Mouse (Mus musculus) embryonic facial prominence, embryonic 12.5 days (tissue): Measurements from ENCODE around the gene Tmem230. TPM values are rescaled to one million over a fixed set of nuclear protein-coding genes. Genes with fewer than 3 reads are reported as not detected.
A peak's percentile ranks its signal among the peaks of the same experiment; 100 is the strongest.

Experiments used
- ATAC-seq: fragments of 200-750 bp; cut with Nextera tagmentation; 2 replicates; pipeline ENCODE4 v1.8.0; 2017; ENCODE audit not compliant: insufficient number of reproducible peaks, insufficient read depth, low FRiP score, low TSS enrichment
- H3K27ac ChIP-seq: fragments of 300-500 bp; sonication (generic); 2 replicates; pipeline ENCODE4 v1.5.1; 2016; ENCODE audit warnings: mild to moderate bottlenecking
- H3K27me3 ChIP-seq: fragments of 300-500 bp; sonication (generic); 2 replicates; pipeline ENCODE4 v1.6.1; 2016; ENCODE audit warnings: mild to moderate bottlenecking, moderate library complexity
- H3K36me3 ChIP-seq: fragments of 300-500 bp; sonication (generic); 2 replicates; pipeline ENCODE4 v1.6.1; 2016; ENCODE audit warnings: mild to moderate bottlenecking
- H3K4me1 ChIP-seq: fragments of 300-500 bp; sonication (generic); 2 replicates; pipeline ENCODE4 v1.6.1; 2016
- H3K4me2 ChIP-seq: fragments of 300-500 bp; sonication (generic); replicated peaks from 2 replicates; pipeline ENCODE4 v1.6.1; 2016; ENCODE audit warnings: mild to moderate bottlenecking, moderate library complexity
- H3K4me3 ChIP-seq: fragments of 300-500 bp; sonication (generic); 2 replicates; pipeline ENCODE4 v1.5.1; 2016; ENCODE audit warnings: mild to moderate bottlenecking
- H3K9ac ChIP-seq: fragments of 300-500 bp; sonication (generic); 2 replicates; pipeline ENCODE4 v1.6.1; 2016; ENCODE audit warnings: mild to moderate bottlenecking, moderate library complexity
- H3K9me3 ChIP-seq: fragments of 300-500 bp; sonication (generic); 2 replicates; pipeline ENCODE4 v1.6.1; 2016; ENCODE audit warnings: mild to moderate bottlenecking, moderate library complexity
- WGBS: fragments of 180-500 bp; shearing (Covaris S2); methylation state at CpG from one replicate; pipeline ENCODE4 v1.1.7; 2016; 5-methylcytosine and 5-hydroxymethylcytosine counted together
- polyA plus RNA-seq: library from polyadenylated mRNA; unstranded; fragments of >200 nt; fragmentation: Nextera tagmentation; extraction: Ambion mirVana; gene quantifications from 2 replicates; pipeline ENCODE4 v1.2.1, GENCODE M21; 2016

Gene Tmem230
- polyA plus RNA-seq, 1 experiment from 2014 or later, result 54.8 TPM

- Histone ChIP-seq H3K36me3 (0 out of 2 replicates have a peak, but pooled peaks cover 5% of the 10 kb centered on the region), H3K4me3 (no peak overlapping the region), H3K4me1 (peaks cover 35% of the 10 kb centered on the region), H3K9ac (no peak overlapping the region), H3K27me3 (no peaks in the 10 kb centered on the region), H3K9me3 (no peaks in the 10 kb centered on the region), H3K27ac (peak overlapping the region; percentile 80), H3K4me2 (no peak overlapping the region)
- ATAC-seq, result 0 out of 2 replicates have a peak, but pooled peaks have one; percentile 6
- WGBS, result 32% methylated on average over 12 of the region's 12 CpGs
These were observed 35.0 kb upstream of the Tmem230 start for GRCm38 (mm10) chr2:132282453-132283174.

- Histone ChIP-seq H3K4me2 (no peak overlapping the region), H3K27me3 (no peaks in the 10 kb centered on the region), H3K4me1 (peaks cover 35% of the 10 kb centered on the region)
These were observed 34.2 kb upstream of the Tmem230 start for GRCm38 (mm10) chr2:132281560-132282452.

GRCm38 (mm10) chr2:132280518-132281120, 33.0 kb upstream of the Tmem230 start:
- 0 out of 2 replicates have a peak, but pooled peaks cover 5% of the 10 kb centered on the region for H3K36me3 ChIP-seq
- no peak overlapping the region for H3K9ac ChIP-seq
- H3K27me3 ChIP-seq, result no peaks in the 10 kb centered on the region
- H3K27ac ChIP-seq, result no peak overlapping the region
- no peak overlapping the region for H3K4me3 ChIP-seq
- H3K9me3 ChIP-seq, result no peaks in the 10 kb centered on the region
- H3K4me2 ChIP-seq, result no peak overlapping the region
- H3K4me1 ChIP-seq, result peaks cover 35% of the 10 kb centered on the region
- 92% methylated on average over 10 of the region's 10 CpGs for WGBS
- no peak for ATAC-seq

More at GRCm38 (mm10) chr2:132281560-132282452, 34.2 kb upstream of the Tmem230 start:
- Histone ChIP-seq H3K9me3 (no peaks in the 10 kb centered on the region), H3K9ac (no peak overlapping the region), H3K27ac (no peak overlapping the region), H3K36me3 (0 out of 2 replicates have a peak, but pooled peaks cover 5% of the 10 kb centered on the region), H3K4me3 (no peak overlapping the region)
- ATAC-seq, result no peak
- WGBS, result 63% methylated on average over 10 of the region's 10 CpGs

GRCm38 (mm10) chr2:132279978-132280377, 32.4 kb upstream of the Tmem230 start:
- Histone ChIP-seq H3K9me3 (no peaks in the 10 kb centered on the region), H3K4me3 (no peak overlapping the region), H3K4me1 (peaks cover 34% of the 10 kb centered on the region), H3K4me2 (no peak overlapping the region), H3K27ac (no peak overlapping the region), H3K36me3 (0 out of 2 replicates have a peak, but pooled peaks cover 7% of the 10 kb centered on the region), H3K27me3 (no peaks in the 10 kb centered on the region), H3K9ac (no peak overlapping the region)
- 71% methylated on average over 4 of the region's 4 CpGs for WGBS
- no peak for ATAC-seq

GRCm38 (mm10) chr2:132279336-132279882, 31.8 kb upstream of the Tmem230 start:
- no peak overlapping the region for H3K4me3 ChIP-seq
- peaks cover 29% of the 10 kb centered on the region for H3K4me1 ChIP-seq
- WGBS, result 56% methylated on average over 3 of the region's 3 CpGs
- H3K27me3 ChIP-seq, result no peaks in the 10 kb centered on the region
- 0 out of 2 replicates have a peak, but pooled peaks cover 7% of the 10 kb centered on the region for H3K36me3 ChIP-seq
- no peak overlapping the region for H3K9ac ChIP-seq
- no peak for ATAC-seq
- H3K27ac ChIP-seq, result no peak overlapping the region
- no peaks in the 10 kb centered on the region for H3K9me3 ChIP-seq
- H3K4me2 ChIP-seq, result no peak overlapping the region

GRCm38 (mm10) chr2:132278273-132278853, 30.8 kb upstream of the Tmem230 start:
- Histone ChIP-seq H3K4me2 (no peak overlapping the region), H3K9ac (no peak overlapping the region), H3K4me1 (peaks cover 19% of the 10 kb centered on the region), H3K9me3 (no peaks in the 10 kb centered on the region), H3K27ac (no peak overlapping the region), H3K4me3 (no peak overlapping the region), H3K27me3 (no peaks in the 10 kb centered on the region), H3K36me3 (0 out of 2 replicates have a peak, but pooled peaks cover 7% of the 10 kb centered on the region)
- 80% methylated on average over 8 of the region's 8 CpGs for WGBS
- no peak for ATAC-seq

- 0 out of 2 replicates have a peak, but pooled peaks cover 3% of the 10 kb centered on the region for H3K4me1 ChIP-seq
- WGBS, result 83% methylated on average over 4 of the region's 4 CpGs
- no peak for ATAC-seq
These were observed 28.6 kb upstream of the Tmem230 start for GRCm38 (mm10) chr2:132276249-132276648.

GRCm38 (mm10) chr2:132275527-132275926, 27.9 kb upstream of the Tmem230 start:
- Histone ChIP-seq H3K4me3 (no peak overlapping the region), H3K27ac (no peak overlapping the region), H3K27me3 (no peaks in the 10 kb centered on the region), H3K4me2 (no peak overlapping the region), H3K9ac (no peak overlapping the region), H3K9me3 (no peaks in the 10 kb centered on the region), H3K4me1 (0 out of 2 replicates have a peak, but pooled peaks cover 3% of the 10 kb centered on the region), H3K36me3 (0 out of 2 replicates have a peak, but pooled peaks cover 3% of the 10 kb centered on the region)
- no peak for ATAC-seq
- 75% methylated on average over 4 of the region's 4 CpGs for WGBS

More at GRCm38 (mm10) chr2:132276249-132276648, 28.6 kb upstream of the Tmem230 start:
- Histone ChIP-seq H3K4me3 (no peak overlapping the region), H3K27ac (no peak overlapping the region), H3K4me2 (no peak overlapping the region), H3K9ac (no peak overlapping the region), H3K9me3 (no peaks in the 10 kb centered on the region), H3K27me3 (no peaks in the 10 kb centered on the region), H3K36me3 (0 out of 2 replicates have a peak, but pooled peaks cover 7% of the 10 kb centered on the region)

- H3K36me3 ChIP-seq, result 0 out of 2 replicates have a peak, but pooled peaks cover 2% of the 10 kb centered on the region
- H3K4me2 ChIP-seq, result no peak overlapping the region
- H3K4me3 ChIP-seq, result no peak overlapping the region
- no peak overlapping the region for H3K9ac ChIP-seq
- H3K27me3 ChIP-seq, result no peaks in the 10 kb centered on the region
- WGBS, result 61% methylated on average over 6 of the region's 6 CpGs
- H3K4me1 ChIP-seq, result 0 out of 2 replicates have a peak, but pooled peaks cover 3% of the 10 kb centered on the region
- ATAC-seq, result no peak
- H3K9me3 ChIP-seq, result no peaks in the 10 kb centered on the region
- no peak overlapping the region for H3K27ac ChIP-seq
These were observed 25.2 kb upstream of the Tmem230 start for GRCm38 (mm10) chr2:132272694-132273389.

GRCm38 (mm10) chr2:132270331-132270951, 22.8 kb upstream of the Tmem230 start:
- ATAC-seq, result no peak; the same call in 1 of the 2 replicates
- H3K9ac ChIP-seq, result no peak overlapping the region
- WGBS, result 91% methylated on average over 2 of the region's 2 CpGs

More at GRCm38 (mm10) chr2:132270331-132270951, 22.8 kb upstream of the Tmem230 start:
- H3K27me3 ChIP-seq, result no peaks in the 10 kb centered on the region
- H3K27ac ChIP-seq, result no peak overlapping the region
- H3K36me3 ChIP-seq, result 0 out of 2 replicates have a peak, but pooled peaks cover under 1% of the 10 kb centered on the region
- H3K9me3 ChIP-seq, result no peaks in the 10 kb centered on the region
- H3K4me3 ChIP-seq, result no peak overlapping the region
- 0 out of 2 replicates have a peak, but pooled peaks cover 3% of the 10 kb centered on the region for H3K4me1 ChIP-seq
- no peak overlapping the region for H3K4me2 ChIP-seq
